In the genomic region with DNA sequence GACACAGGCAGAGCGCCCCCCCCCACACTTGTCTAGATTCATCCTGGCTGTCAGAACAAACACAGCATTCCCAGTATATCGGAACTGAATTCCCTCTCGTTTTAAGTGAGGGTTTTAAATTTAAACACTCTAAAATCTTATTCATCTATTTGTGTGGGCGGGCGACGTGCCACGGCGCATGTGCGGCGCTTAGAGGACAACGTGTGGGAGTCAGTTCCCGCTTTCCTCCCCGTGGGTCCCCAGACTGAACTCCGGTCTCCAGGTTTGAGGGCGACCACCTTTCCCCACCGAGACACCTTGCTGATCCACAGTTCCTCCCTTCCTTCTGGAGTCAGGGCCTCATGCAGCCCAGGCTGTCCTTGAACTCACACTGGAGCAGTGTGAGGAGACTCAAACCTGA, we compare ENCODE assay signal across 13 mouse cellular contexts.
DNase-seq lines count a peak whose midpoint lies in the region; ATAC-seq lines count a peak whose summit lies in the region.
"Had no signal": no experiment of that assay in that cellular context is flagged by ENCODE, and none has a peak within 500 bp of the region (broad histone marks: within the 10 kb centered on the region; RNA-seq: fewer than 3 reads in every experiment).

No protein-coding gene starts in this region.

- no peak for DNase-seq in hindbrain, embryonic 10.5 days (ENCODE audit: low spot score)
- DNase-seq in hindbrain, embryonic 11.5 days (ENCODE audit: low spot score): no peak
- DNase-seq in midbrain, embryonic 11.5 days (ENCODE audit: low spot score, missing footprints): no peak
- no peak for DNase-seq in limb, embryonic 10.5 days (ENCODE audit: low spot score)
- DNase-seq in adrenal gland, postnatal 25 days: no peak
- DNase-seq in layer of hippocampus, adult 18-20 months (ENCODE audit: low spot score in 2 of 2): no peak
- DNase-seq: adrenal gland, adult 2 months; cerebellum, adult 9-11 months; kidney, postnatal 25 days; right cerebral cortex, postnatal 25 days; thymus, postnatal 25 days had no signal

- peak overlapping the region; percentile 62; the same call in 1 of the 2 replicates for H3K27ac ChIP-seq in hindbrain, embryonic 10.5 days
- H3K27ac ChIP-seq in hindbrain, embryonic 11.5 days (ENCODE audit: low read depth, low read length): no peak overlapping the region
- no peak overlapping the region for H3K27ac ChIP-seq in midbrain, embryonic 13.5 days
- no peak overlapping the region for H3K27ac ChIP-seq in midbrain, embryonic 11.5 days (ENCODE audit: low read depth, low read length)
- H3K27ac ChIP-seq in limb, embryonic 10.5 days: peak overlapping the region; percentile 82
- H3K27ac ChIP-seq: hindbrain, embryonic 12.5 days had no signal

- no peaks in the 10 kb centered on the region for H3K9me3 ChIP-seq in hindbrain, embryonic 10.5 days
- H3K9me3 ChIP-seq in hindbrain, embryonic 11.5 days (ENCODE audit: control insufficient read depth, low read length): no peaks in the 10 kb centered on the region
- no peaks in the 10 kb centered on the region for H3K9me3 ChIP-seq in midbrain, embryonic 13.5 days
- H3K9me3 ChIP-seq in midbrain, embryonic 11.5 days (ENCODE audit: control insufficient read depth, low read length): no peaks in the 10 kb centered on the region
- no peaks in the 10 kb centered on the region for H3K9me3 ChIP-seq in limb, embryonic 10.5 days (replicated peaks)
- H3K9me3 ChIP-seq: hindbrain, embryonic 12.5 days had no signal

- WGBS in hindbrain, embryonic 10.5 days: 89% methylated on average over 16 of the region's 16 CpGs
- WGBS in hindbrain, embryonic 11.5 days: 91% methylated on average over 16 of the region's 16 CpGs
- 94% methylated on average over 16 of the region's 16 CpGs for WGBS in midbrain, embryonic 13.5 days
- WGBS in midbrain, embryonic 11.5 days: 88% methylated on average over 16 of the region's 16 CpGs
- 93% methylated on average over 16 of the region's 16 CpGs for WGBS in limb, embryonic 10.5 days

- no peak overlapping the region for H3K9ac ChIP-seq in hindbrain, embryonic 11.5 days (ENCODE audit: low read depth, low read length)
- H3K9ac ChIP-seq in midbrain, embryonic 13.5 days (replicated peaks): 0 out of 2 replicates have a peak overlapping the region, but pooled peaks have one; percentile 19
- no peak overlapping the region for H3K9ac ChIP-seq in midbrain, embryonic 11.5 days (ENCODE audit: low read length)
- H3K9ac ChIP-seq: hindbrain, embryonic 12.5 days had no signal

- H3K4me3 ChIP-seq in hindbrain, embryonic 10.5 days: no peak overlapping the region; the same call in 1 of the 2 replicates
- no peak overlapping the region for H3K4me3 ChIP-seq in hindbrain, embryonic 11.5 days (ENCODE audit: low read depth, low read length)
- H3K4me3 ChIP-seq in midbrain, embryonic 13.5 days (replicated peaks): no peak overlapping the region
- no peak overlapping the region for H3K4me3 ChIP-seq in midbrain, embryonic 11.5 days (ENCODE audit: low read depth, low read length)
- no peak overlapping the region for H3K4me3 ChIP-seq in limb, embryonic 10.5 days
- H3K4me3 ChIP-seq: hindbrain, embryonic 12.5 days had no signal

- peaks cover 30% of the 10 kb centered on the region for H3K36me3 ChIP-seq in hindbrain, embryonic 10.5 days
- H3K36me3 ChIP-seq in hindbrain, embryonic 11.5 days (ENCODE audit: control insufficient read depth, insufficient read depth, low read length): no peaks in the 10 kb centered on the region
- H3K36me3 ChIP-seq in midbrain, embryonic 13.5 days: no peaks in the 10 kb centered on the region
- no peaks in the 10 kb centered on the region for H3K36me3 ChIP-seq in midbrain, embryonic 11.5 days (ENCODE audit: control insufficient read depth, insufficient read depth, low read length)
- H3K36me3 ChIP-seq in limb, embryonic 10.5 days: peaks cover 13% of the 10 kb centered on the region
- H3K36me3 ChIP-seq: hindbrain, embryonic 12.5 days had no signal

- no peak for ATAC-seq in hindbrain, embryonic 11.5 days (ENCODE audit: low FRiP score)
- ATAC-seq in midbrain, embryonic 13.5 days: no peak
- ATAC-seq in midbrain, embryonic 11.5 days (ENCODE audit: low FRiP score): no peak

- no peak overlapping the region for H3K4me2 ChIP-seq in hindbrain, embryonic 11.5 days (replicated peaks; ENCODE audit: low read depth, low read length)
- H3K4me2 ChIP-seq in midbrain, embryonic 13.5 days (replicated peaks): no peak overlapping the region
- no peak overlapping the region for H3K4me2 ChIP-seq in midbrain, embryonic 11.5 days

- H3K27me3 ChIP-seq in hindbrain, embryonic 10.5 days (ENCODE audit: insufficient read depth, poor library complexity, severe bottlenecking): no peaks in the 10 kb centered on the region; the same call in 1 of the 2 replicates
- no peaks in the 10 kb centered on the region for H3K27me3 ChIP-seq in hindbrain, embryonic 11.5 days (ENCODE audit: control insufficient read depth, insufficient read depth, low read length)
- H3K27me3 ChIP-seq in midbrain, embryonic 13.5 days: 0 out of 2 replicates have a peak, but pooled peaks cover 3% of the 10 kb centered on the region
- H3K27me3 ChIP-seq in midbrain, embryonic 11.5 days (ENCODE audit: control insufficient read depth, insufficient read depth, low read length): no peaks in the 10 kb centered on the region
- H3K27me3 ChIP-seq in limb, embryonic 10.5 days (ENCODE audit: low read depth, poor library complexity, severe bottlenecking): no peaks in the 10 kb centered on the region
- H3K27me3 ChIP-seq: hindbrain, embryonic 12.5 days had no signal

- H3K4me1 ChIP-seq in hindbrain, embryonic 10.5 days (replicated peaks): peaks cover 59% of the 10 kb centered on the region
- H3K4me1 ChIP-seq in hindbrain, embryonic 11.5 days (replicated peaks; ENCODE audit: control insufficient read depth, insufficient read depth, low read length): peaks cover 8% of the 10 kb centered on the region
- peaks cover 10% of the 10 kb centered on the region for H3K4me1 ChIP-seq in midbrain, embryonic 13.5 days (replicated peaks)
- H3K4me1 ChIP-seq in midbrain, embryonic 11.5 days (ENCODE audit: control insufficient read depth, insufficient read depth, low read length): peaks cover 3% of the 10 kb centered on the region
- peaks cover 30% of the 10 kb centered on the region for H3K4me1 ChIP-seq in limb, embryonic 10.5 days

Comparison
In these comparisons a context has a peak if more than half of its experiments do, and no peak if none do; other contexts are left out.
1. H3K27ac ChIP-seq: peak in hindbrain, embryonic 10.5 days (single experiment) and limb, embryonic 10.5 days (single experiment); none in hindbrain, embryonic 11.5 days (single experiment), midbrain, embryonic 13.5 days (single experiment) and midbrain, embryonic 11.5 days (single experiment).